Mouse (Mus musculus) hindbrain, embryonic 10.5 days (tissue): ENCODE measurements around the gene St6galnac4. TPM values are rescaled to one million over a fixed set of nuclear protein-coding genes. Genes with fewer than 3 reads are reported as not detected.

Experiments
- DNase-seq: peaks from one replicate; pipeline ENCODE4 v3.0.0-alpha.2; 2017; ENCODE audit warnings: low spot score
- H3K27ac ChIP-seq: fragments of 300-500 bp; sonication (generic); 2 replicates; pipeline ENCODE4 v1.5.1; 2016; ENCODE audit warnings: mild to moderate bottlenecking, moderate library complexity
- H3K27me3 ChIP-seq: fragments of 300-500 bp; sonication (generic); 2 replicates; pipeline ENCODE4 v1.6.1; 2016; ENCODE audit warnings: mild to moderate bottlenecking; ENCODE audit not compliant: poor library complexity, insufficient read depth, severe bottlenecking
- H3K36me3 ChIP-seq: fragments of 300-500 bp; sonication (generic); 2 replicates; pipeline ENCODE4 v1.6.1; 2016; ENCODE audit warnings: mild to moderate bottlenecking, moderate library complexity
- H3K4me1 ChIP-seq: fragments of 300-500 bp; sonication (generic); replicated peaks from 2 replicates; pipeline ENCODE4 v1.6.1; 2016; ENCODE audit warnings: mild to moderate bottlenecking
- H3K4me3 ChIP-seq: fragments of 300-500 bp; sonication (generic); 2 replicates; pipeline ENCODE4 v1.5.1; 2016; ENCODE audit warnings: mild to moderate bottlenecking, moderate library complexity
- H3K9me3 ChIP-seq: fragments of 300-500 bp; sonication (generic); 2 replicates; pipeline ENCODE4 v1.6.1; 2016; ENCODE audit warnings: mild to moderate bottlenecking, moderate library complexity
- WGBS: fragments of 180-500 bp; shearing (Covaris S2); methylation state at CpG from one replicate; pipeline ENCODE4 v1.1.7; 2016; 5-methylcytosine and 5-hydroxymethylcytosine counted together
- polyA plus RNA-seq: library from polyadenylated mRNA; unstranded; fragments of >200 nt; fragmentation: Nextera tagmentation; extraction: Ambion mirVana; gene quantifications from 2 replicates; pipeline ENCODE4 v1.2.1, GENCODE M21; 2016

St6galnac4 gene
- polyA plus RNA-seq, 1 experiment from 2014 or later, result 21.0 TPM

DNA sequence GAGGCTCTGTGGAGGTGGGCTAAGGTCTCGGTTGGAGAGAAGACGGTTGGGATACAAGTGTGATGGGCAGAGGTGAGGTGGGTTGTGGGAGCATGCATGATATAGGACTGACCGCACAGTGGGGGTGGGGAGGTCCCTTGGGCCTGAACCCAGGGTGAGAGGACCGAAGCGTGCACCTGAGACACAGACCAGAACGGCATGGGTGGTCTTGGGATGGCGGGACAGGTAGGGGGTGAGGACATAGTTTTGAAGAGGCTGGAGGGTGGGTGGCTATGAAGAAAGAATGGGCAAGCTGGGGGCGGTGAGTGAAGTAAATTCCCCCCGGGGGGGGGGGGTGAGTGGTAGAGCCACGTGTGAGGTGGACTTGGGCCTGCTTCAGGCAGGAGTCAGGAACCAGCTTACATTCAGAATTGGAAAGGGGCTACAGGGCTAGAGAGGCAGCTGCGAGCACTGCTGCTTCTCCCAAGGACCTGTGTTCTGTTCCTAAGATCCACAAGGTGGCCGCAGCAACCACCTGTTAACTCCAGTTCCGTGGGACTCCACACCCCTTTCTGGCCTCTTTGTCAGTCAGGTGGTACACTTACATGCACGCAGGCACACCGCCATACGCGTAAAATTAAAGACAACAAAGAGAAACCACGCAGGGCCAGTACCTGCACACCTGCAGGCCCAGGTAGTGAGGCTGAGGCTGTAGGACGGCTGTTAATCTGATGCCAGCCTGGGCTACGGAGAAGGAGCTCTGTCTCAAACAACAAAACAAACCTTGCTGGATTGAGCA, 40.6 kb downstream of the St6galnac4 start:
- 62% methylated on average over 20 of the region's 20 CpGs for WGBS
- H3K27ac ChIP-seq, result peak overlapping the region; percentile 45; the same call in 1 of the 2 replicates
- no peaks in the 10 kb centered on the region for H3K9me3 ChIP-seq
- H3K4me3 ChIP-seq, result no peak overlapping the region
- 0 out of 2 replicates have a peak, but pooled peaks cover 6% of the 10 kb centered on the region for H3K27me3 ChIP-seq
- H3K36me3 ChIP-seq, result no peaks in the 10 kb centered on the region
- DNase-seq, result no peak
- H3K4me1 ChIP-seq, result peaks cover 85% of the 10 kb centered on the region

DNA sequence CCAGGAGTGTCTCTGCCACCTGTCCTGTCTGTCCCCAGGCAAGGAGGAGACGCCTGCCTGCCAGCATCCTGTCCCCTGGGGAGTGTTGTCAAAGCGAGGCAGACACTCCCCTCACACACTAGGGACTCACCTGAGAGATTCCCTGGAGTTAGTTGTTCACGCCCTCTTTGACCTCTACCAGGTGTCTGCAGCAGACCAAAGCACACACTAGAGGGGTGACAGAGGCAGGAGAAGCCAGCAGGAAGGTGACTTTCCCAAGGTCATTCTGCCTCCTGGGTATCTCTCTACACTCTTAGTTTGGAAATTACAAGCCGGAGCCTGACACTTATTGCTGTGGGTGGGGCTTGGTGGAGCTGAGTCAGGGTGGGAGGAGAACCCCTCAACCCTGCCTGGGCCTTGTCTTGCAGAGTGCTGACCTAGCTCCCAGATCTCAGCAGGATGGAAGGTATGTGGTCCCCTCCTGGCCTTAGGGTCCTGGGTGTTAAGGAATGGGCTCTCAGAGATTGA, 41.2 kb downstream of the St6galnac4 start:
- Histone ChIP-seq H3K4me1 (peaks cover 89% of the 10 kb centered on the region), H3K4me3 (no peak overlapping the region), H3K27me3 (0 out of 2 replicates have a peak, but pooled peaks cover 6% of the 10 kb centered on the region), H3K27ac (peak overlapping the region; percentile 86), H3K9me3 (no peaks in the 10 kb centered on the region), H3K36me3 (peaks cover under 1% of the 10 kb centered on the region; the same call in 1 of the 2 replicates)
- no peak for DNase-seq
- 61% methylated on average over 4 of the region's 4 CpGs for WGBS

DNA sequence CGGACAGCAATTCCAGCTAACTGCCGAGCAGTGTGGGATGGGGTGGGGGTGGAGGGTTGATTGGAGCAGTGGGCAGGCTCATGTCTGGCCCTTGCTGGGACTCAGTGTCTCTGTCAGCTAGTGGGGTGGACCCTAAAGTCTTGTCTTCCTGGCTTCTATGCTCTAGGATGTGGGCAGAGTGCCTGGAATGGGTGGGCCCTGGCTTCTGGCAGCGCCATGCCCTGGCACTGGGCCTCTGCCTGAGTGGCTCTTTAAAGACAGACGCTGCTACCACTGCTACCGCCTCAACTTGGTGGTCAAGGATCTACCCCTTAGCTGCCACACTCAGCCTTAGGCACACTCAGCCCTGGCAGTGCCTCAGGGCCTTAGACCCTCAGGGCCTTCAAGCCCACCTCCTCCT, 41.8 kb downstream of the St6galnac4 start:
- Histone ChIP-seq H3K9me3 (no peaks in the 10 kb centered on the region), H3K36me3 (peaks cover 6% of the 10 kb centered on the region), H3K4me3 (peak overlapping the region; percentile 33), H3K27me3 (0 out of 2 replicates have a peak, but pooled peaks cover 6% of the 10 kb centered on the region), H3K27ac (peak overlapping the region; percentile 86), H3K4me1 (peaks cover 95% of the 10 kb centered on the region)
- no peak for DNase-seq
- 43% methylated on average over 5 of the region's 5 CpGs for WGBS

DNA sequence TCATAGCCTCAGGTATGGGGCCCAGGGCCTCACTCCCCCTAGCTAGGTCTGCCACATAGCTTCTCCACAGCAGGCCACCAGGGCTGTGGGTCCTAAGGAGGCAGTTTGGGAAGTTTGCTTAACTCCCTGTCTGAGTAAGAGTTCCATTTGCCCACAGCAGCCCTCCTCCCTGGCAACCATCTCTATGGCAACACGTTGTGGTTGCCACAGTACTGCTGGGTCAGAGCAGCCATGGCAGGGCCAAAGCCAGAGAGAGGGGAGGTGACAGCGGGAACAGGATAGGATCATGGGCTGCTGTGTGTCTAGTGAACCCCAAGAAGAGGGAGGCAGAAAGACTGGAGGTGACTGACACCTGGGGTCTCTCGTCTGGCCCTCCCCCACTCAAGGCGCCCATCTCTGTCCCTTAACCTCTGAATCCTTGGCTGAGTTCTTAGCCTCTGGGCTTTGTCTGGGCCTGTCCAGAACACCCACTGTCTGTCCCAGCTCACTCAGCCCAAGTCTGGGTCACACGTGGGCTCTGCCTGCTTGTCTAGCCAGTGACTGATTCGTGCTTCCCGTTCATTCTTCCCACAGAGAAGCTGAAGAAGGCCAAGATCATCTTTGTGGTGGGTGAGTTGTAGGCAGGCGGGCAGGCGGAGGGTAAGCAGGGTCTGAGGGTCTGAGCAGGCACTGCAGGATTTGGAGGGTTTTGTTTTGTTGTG, 42.5 kb downstream of the St6galnac4 start:
- peak; percentile 88 for DNase-seq
- H3K36me3 ChIP-seq, result peaks cover 11% of the 10 kb centered on the region
- peak overlapping the region; percentile 33 for H3K4me3 ChIP-seq
- peak overlapping the region; percentile 86 for H3K27ac ChIP-seq
- H3K27me3 ChIP-seq, result 0 out of 2 replicates have a peak, but pooled peaks cover 6% of the 10 kb centered on the region
- H3K9me3 ChIP-seq, result no peaks in the 10 kb centered on the region
- H3K4me1 ChIP-seq, result peaks cover 93% of the 10 kb centered on the region
- 30% methylated on average over 9 of the region's 9 CpGs for whole genome bisulfite sequencing

DNA sequence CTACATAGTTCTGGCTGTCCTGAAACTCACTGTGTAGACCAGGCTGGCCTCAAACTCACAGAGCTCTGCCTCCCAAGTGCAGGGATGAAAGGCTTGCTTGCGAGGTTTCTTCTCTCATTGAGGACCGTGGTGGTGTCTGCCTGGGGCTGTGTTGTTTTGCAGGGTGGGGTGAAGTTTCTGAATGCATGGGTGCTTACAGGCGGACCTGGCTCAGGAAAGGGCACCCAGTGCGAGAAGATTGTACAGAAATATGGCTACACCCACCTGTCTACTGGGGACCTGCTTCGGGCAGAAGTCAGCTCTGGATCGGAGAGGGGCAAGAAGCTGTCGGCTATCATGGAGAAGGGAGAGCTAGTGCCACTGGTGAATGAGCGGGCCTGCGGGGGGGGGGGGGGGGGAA, 43.1 kb downstream of the St6galnac4 start:
- H3K4me1 ChIP-seq, result peaks cover 93% of the 10 kb centered on the region
- no peaks in the 10 kb centered on the region for H3K9me3 ChIP-seq
- H3K4me3 ChIP-seq, result peak overlapping the region; percentile 33; the same call in 1 of the 2 replicates
- H3K27ac ChIP-seq, result peak overlapping the region; percentile 86
- DNase-seq, result no peak
- peaks cover 12% of the 10 kb centered on the region for H3K36me3 ChIP-seq
- 71% methylated on average over 9 of the region's 9 CpGs for WGBS
- 0 out of 2 replicates have a peak, but pooled peaks cover 6% of the 10 kb centered on the region for H3K27me3 ChIP-seq

- DNase-seq, result no peak
- H3K36me3 ChIP-seq, result peaks cover 12% of the 10 kb centered on the region
- no peaks in the 10 kb centered on the region for H3K9me3 ChIP-seq
- 87% methylated on average over 10 of the region's 10 CpGs for WGBS
- peaks cover 84% of the 10 kb centered on the region for H3K4me1 ChIP-seq
- peak overlapping the region; percentile 86; the same call in 1 of the 2 replicates for H3K27ac ChIP-seq
- H3K27me3 ChIP-seq, result 0 out of 2 replicates have a peak, but pooled peaks cover 6% of the 10 kb centered on the region
- no peak overlapping the region for H3K4me3 ChIP-seq
Observed at GRCm38 (mm10) chr2:32631046-32631445, 44.2 kb downstream of the St6galnac4 start.

DNA sequence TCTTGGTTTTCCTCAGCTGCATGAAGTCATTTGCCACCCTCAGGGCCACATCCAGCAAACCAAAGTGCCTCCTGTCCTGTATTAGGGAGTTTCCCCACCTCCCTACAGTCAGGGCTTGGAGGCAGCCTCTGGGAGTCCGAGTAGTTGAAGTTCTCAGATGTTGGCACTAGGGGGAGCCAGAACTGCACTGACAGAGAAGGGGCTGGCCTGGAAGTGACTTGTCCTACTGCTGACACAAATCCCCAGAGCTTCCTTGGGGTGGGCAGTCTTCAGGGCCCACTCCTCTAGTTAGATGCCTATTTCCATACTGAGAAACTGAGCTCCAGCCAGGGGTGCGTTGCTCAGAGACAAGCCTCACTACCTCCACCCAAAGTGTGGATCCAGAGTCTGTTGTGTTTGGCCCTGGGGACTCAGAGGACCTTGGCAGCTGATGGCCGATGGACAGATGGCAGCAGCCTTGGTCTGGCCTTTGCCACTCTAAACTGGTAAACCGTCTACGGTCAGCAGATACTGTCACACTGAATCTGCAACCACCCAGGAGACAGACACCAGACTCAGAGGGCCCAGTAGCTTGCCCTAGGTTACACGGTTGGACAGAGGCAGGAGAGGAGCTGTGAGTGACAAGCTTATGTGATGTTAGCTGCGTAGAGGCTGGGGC, 45.0 kb downstream of the St6galnac4 start:
- no peak overlapping the region for H3K4me3 ChIP-seq
- WGBS, result 58% methylated on average over 7 of the region's 7 CpGs
- DNase-seq, result peak; percentile 84
- peaks cover 82% of the 10 kb centered on the region for H3K4me1 ChIP-seq
- no peaks in the 10 kb centered on the region for H3K9me3 ChIP-seq
- H3K27me3 ChIP-seq, result 0 out of 2 replicates have a peak, but pooled peaks cover 6% of the 10 kb centered on the region
- H3K27ac ChIP-seq, result peak overlapping the region; percentile 30
- peaks cover 12% of the 10 kb centered on the region for H3K36me3 ChIP-seq

- WGBS, result 81% methylated on average over 5 of the region's 5 CpGs
- Histone ChIP-seq H3K27me3 (no peaks in the 10 kb centered on the region), H3K4me1 (peaks cover 75% of the 10 kb centered on the region), H3K4me3 (no peak overlapping the region), H3K36me3 (peaks cover 12% of the 10 kb centered on the region), H3K27ac (peak overlapping the region; percentile 67; the same call in 1 of the 2 replicates), H3K9me3 (no peaks in the 10 kb centered on the region)
- no peak for DNase-seq
Observed at GRCm38 (mm10) chr2:32633660-32634059, 46.8 kb downstream of the St6galnac4 start.

DNA sequence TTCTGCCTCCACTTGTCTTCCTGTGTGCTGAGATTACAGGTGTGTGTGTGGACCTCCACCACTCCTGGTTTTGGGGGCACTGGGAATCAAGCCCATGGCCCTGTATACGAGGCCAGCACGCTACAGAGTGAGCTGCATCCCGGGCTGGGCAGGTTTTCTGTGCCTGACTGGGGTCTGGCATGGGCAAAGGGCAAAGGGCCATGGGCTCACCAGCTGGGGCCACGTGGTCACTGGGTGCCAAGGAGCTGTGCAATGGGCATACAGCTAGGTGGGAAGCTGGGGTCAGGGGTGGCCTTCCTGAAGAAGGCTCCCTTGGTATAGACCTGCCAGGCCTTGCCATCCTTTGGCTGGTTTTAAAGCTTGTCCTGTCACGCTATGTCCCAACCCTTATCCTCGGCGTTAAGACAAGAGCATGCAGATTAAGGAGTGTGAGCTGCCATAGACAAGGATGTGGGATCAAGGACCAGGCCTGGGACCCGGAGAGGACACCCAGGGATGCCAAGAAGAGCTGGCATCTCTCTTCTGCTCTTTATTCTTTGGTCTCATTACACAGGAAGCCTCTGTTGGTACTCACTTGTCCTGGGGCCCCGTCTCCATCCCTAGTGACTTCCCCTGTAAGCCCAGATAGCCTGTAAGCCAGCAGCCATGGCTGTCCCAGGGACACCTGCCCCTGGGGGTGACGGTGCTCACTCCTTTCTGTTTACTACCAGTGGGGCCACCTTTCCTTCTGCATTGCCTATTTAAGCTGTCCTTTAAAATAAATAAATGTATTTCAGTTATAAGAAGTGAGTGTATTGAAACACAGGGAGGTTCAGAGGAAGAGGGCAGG, 47.6 kb downstream of the St6galnac4 start:
- Histone ChIP-seq H3K4me1 (peaks cover 69% of the 10 kb centered on the region), H3K9me3 (no peaks in the 10 kb centered on the region), H3K27ac (no peak overlapping the region), H3K36me3 (peaks cover 12% of the 10 kb centered on the region), H3K27me3 (no peaks in the 10 kb centered on the region), H3K4me3 (no peak overlapping the region)
- no peak for DNase-seq
- WGBS, result 86% methylated on average over 10 of the region's 10 CpGs

DNA sequence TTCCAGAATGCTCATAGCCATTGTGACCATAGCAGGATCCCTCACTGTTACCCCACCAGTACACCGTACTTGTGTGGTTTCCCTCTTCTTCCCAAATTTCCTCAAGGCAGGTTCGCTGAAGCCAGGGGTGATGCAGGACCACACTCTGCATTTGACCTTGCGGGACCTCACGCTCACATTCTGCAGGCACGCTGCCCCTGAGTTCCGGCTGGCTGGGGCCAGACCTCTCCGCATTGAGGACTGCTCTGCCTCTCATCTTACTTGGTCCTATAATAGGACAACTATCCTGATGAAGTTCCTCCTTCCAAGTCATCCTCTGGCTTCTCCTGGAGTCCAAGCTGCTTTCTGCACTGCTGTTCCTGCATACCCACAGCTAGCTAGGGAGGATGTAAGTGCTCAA, 49.7 kb downstream of the St6galnac4 start:
- no peak for DNase-seq
- peak overlapping the region; percentile 25 for H3K27ac ChIP-seq
- peaks cover 54% of the 10 kb centered on the region for H3K4me1 ChIP-seq
- H3K9me3 ChIP-seq, result no peaks in the 10 kb centered on the region
- 75% methylated on average over 7 of the region's 7 CpGs for WGBS
- no peak overlapping the region for H3K4me3 ChIP-seq
- H3K27me3 ChIP-seq, result no peaks in the 10 kb centered on the region
- H3K36me3 ChIP-seq, result peaks cover 12% of the 10 kb centered on the region

DNA sequence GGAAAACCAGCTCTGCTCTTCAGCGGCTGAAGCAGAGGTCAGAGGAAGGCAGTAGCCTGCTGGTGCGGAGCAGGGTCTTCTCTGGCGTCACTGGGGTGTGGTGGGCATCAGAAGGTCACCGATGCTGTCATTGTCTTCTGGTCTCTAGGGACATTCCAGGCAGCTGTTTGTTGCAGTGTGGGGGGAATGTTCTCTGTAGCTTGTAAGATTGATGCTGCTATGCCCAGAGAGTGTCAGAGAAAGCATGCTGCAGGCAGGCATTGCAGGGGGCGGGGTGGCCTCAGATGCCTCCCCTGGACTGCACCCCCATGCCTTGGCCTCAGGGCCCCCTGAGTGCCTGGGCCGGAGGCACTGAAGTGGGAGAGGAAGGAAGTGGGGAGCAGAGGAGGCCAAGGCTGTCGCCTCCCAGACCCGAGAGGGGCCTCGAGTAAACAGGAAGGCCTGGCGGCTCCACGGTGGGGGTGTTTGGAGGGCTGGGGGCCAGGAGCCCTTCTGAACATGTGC, 50.9 kb downstream of the St6galnac4 start:
- WGBS, result 41% methylated on average over 11 of the region's 11 CpGs
- Histone ChIP-seq H3K27me3 (no peaks in the 10 kb centered on the region), H3K4me1 (peaks cover 47% of the 10 kb centered on the region), H3K4me3 (no peak overlapping the region), H3K36me3 (peaks cover 12% of the 10 kb centered on the region), H3K27ac (peak overlapping the region; percentile 83), H3K9me3 (no peaks in the 10 kb centered on the region)
- peak; percentile 54 for DNase-seq
